Mouse (Mus musculus) limb, embryonic 11.5 days (tissue): Measurements from ENCODE around the gene Ltv1. TPM values are rescaled to one million over a fixed set of nuclear protein-coding genes. Genes with fewer than 3 reads are reported as not detected.
"Not testable (repeated sequence)": the region's sequence is repeated elsewhere in the genome, so short reads cannot be mapped to it uniquely, and the experiment has no call there.

Experiments used
- ATAC-seq: fragments of 200-750 bp; cut with Nextera tagmentation; 2 replicates; pipeline ENCODE4 v1.8.0; 2017; ENCODE audit warnings: low read depth; ENCODE audit not compliant: insufficient number of reproducible peaks, low FRiP score, low TSS enrichment
- DNase-seq: peaks from one replicate; pipeline ENCODE4 v3.0.0-alpha.2; 2015; ENCODE audit warnings: low spot score
- H3K27ac ChIP-seq: fragments of 300-500 bp; sonication (generic); replicated peaks from 2 replicates; pipeline ENCODE4 v1.5.1; 2014; ENCODE audit warnings: low read depth, mild to moderate bottlenecking, low read length
- H3K27me3 ChIP-seq: fragments of 300-500 bp; sonication (generic); 2 replicates; pipeline ENCODE4 v1.6.1; 2014; ENCODE audit warnings: mild to moderate bottlenecking, low read length, mixed read lengths; ENCODE audit not compliant: control insufficient read depth, insufficient read depth
- H3K36me3 ChIP-seq: fragments of 300-500 bp; sonication (generic); 2 replicates; pipeline ENCODE4 v1.6.1; 2014; ENCODE audit warnings: mild to moderate bottlenecking, low read length, moderate library complexity, mixed read lengths; ENCODE audit not compliant: control insufficient read depth, insufficient read depth
- H3K4me1 ChIP-seq: fragments of 300-500 bp; sonication (generic); 2 replicates; pipeline ENCODE4 v1.6.1; 2014; ENCODE audit warnings: low read length, mixed read lengths; ENCODE audit not compliant: control insufficient read depth, insufficient read depth
- H3K4me2 ChIP-seq: fragments of 300-500 bp; sonication (generic); 2 replicates; pipeline ENCODE4 v1.6.1; 2014; ENCODE audit warnings: low read depth, mild to moderate bottlenecking, moderate library complexity; ENCODE audit not compliant: severe bottlenecking
- H3K4me3 ChIP-seq: fragments of 300-500 bp; sonication (generic); 2 replicates; pipeline ENCODE4 v1.5.1; 2014; ENCODE audit warnings: low read depth, low read length
- H3K9ac ChIP-seq: fragments of 300-500 bp; sonication (generic); 2 replicates; pipeline ENCODE4 v1.6.1; 2014; ENCODE audit warnings: mild to moderate bottlenecking, low read length
- H3K9me3 ChIP-seq: fragments of 300-500 bp; sonication (generic); 2 replicates; pipeline ENCODE4 v1.6.1; 2016; ENCODE audit warnings: low read length; ENCODE audit not compliant: control insufficient read depth
- WGBS: fragments of 180-500 bp; shearing (Covaris S2); extraction: QIAGEN DNeasy Blood & Tissue Kit; methylation state at CpG from one replicate; pipeline ENCODE4 v1.1.7; 2014; 5-methylcytosine and 5-hydroxymethylcytosine counted together
- polyA plus RNA-seq: library from polyadenylated mRNA; unstranded; fragments of >200 nt; fragmentation: Nextera tagmentation; extraction: Ambion mirVana; gene quantifications from 2 replicates; pipeline ENCODE4 v1.2.1, GENCODE M21; 2014

Ltv1 gene
- polyA plus RNA-seq, 1 experiment from 2014 or later, result 62.6 TPM

- ATAC-seq (no peak), DNase-seq (no peak)
- Histone ChIP-seq H3K4me3 (no peak overlapping the region), H3K27ac (no peak overlapping the region), H3K9ac (no peak overlapping the region), H3K27me3 (no peaks in the 10 kb centered on the region), H3K4me2 (no peak overlapping the region), H3K4me1 (no peaks in the 10 kb centered on the region), H3K36me3 (no peaks in the 10 kb centered on the region), H3K9me3 (no peaks in the 10 kb centered on the region)
- 82% methylated on average over 3 of the region's 3 CpGs for WGBS
Observed at GRCm38 (mm10) chr10:13209506-13209905, 16.5 kb upstream of the Ltv1 start.

GRCm38 (mm10) chr10:13209061-13209460 is 16.1 kb upstream of the Ltv1 start:
- ATAC-seq, result no peak
- no peaks in the 10 kb centered on the region for H3K4me1 ChIP-seq
- no peaks in the 10 kb centered on the region for H3K36me3 ChIP-seq
- H3K4me2 ChIP-seq, result no peak overlapping the region
- 89% methylated on average over 4 of the region's 4 CpGs for whole genome bisulfite sequencing
- no peaks in the 10 kb centered on the region for H3K9me3 ChIP-seq
- no peak overlapping the region for H3K9ac ChIP-seq
- no peak overlapping the region for H3K4me3 ChIP-seq
- H3K27ac ChIP-seq, result no peak overlapping the region
- DNase-seq, result no peak
- no peaks in the 10 kb centered on the region for H3K27me3 ChIP-seq

GRCm38 (mm10) chr10:13201741-13202293 is 8.8 kb upstream of the Ltv1 start:
- ATAC-seq (no peak), DNase-seq (no peak)
- H3K36me3 ChIP-seq, result no peaks in the 10 kb centered on the region
- H3K4me2 ChIP-seq, result no peak overlapping the region
- H3K9ac ChIP-seq, result no peak overlapping the region
- WGBS, result 96% methylated on average over 6 of the region's 6 CpGs
- H3K4me3 ChIP-seq, result no peak overlapping the region
- H3K9me3 ChIP-seq, result no peaks in the 10 kb centered on the region
- H3K4me1 ChIP-seq, result no peaks in the 10 kb centered on the region
- H3K27me3 ChIP-seq, result no peaks in the 10 kb centered on the region
- H3K27ac ChIP-seq, result no peak overlapping the region

GRCm38 (mm10) chr10:13200862-13201261 is 7.9 kb upstream of the Ltv1 start:
- 97% methylated on average over 3 of the region's 3 CpGs for WGBS
- no peaks in the 10 kb centered on the region for H3K9me3 ChIP-seq
- H3K4me3 ChIP-seq, result no peak overlapping the region
- DNase-seq (no peak), ATAC-seq (no peak)
- no peak overlapping the region for H3K27ac ChIP-seq
- H3K4me2 ChIP-seq, result no peak overlapping the region
- no peaks in the 10 kb centered on the region for H3K4me1 ChIP-seq
- H3K9ac ChIP-seq, result no peak overlapping the region
- no peaks in the 10 kb centered on the region for H3K27me3 ChIP-seq
- H3K36me3 ChIP-seq, result no peaks in the 10 kb centered on the region

GRCm38 (mm10) chr10:13199234-13199633 is 6.3 kb upstream of the Ltv1 start:
- H3K9me3 ChIP-seq, result no peaks in the 10 kb centered on the region
- H3K4me1 ChIP-seq, result no peaks in the 10 kb centered on the region
- DNase-seq (no peak), ATAC-seq (no peak)
- 78% methylated on average over 1 of the region's 1 CpGs for WGBS
- H3K9ac ChIP-seq, result no peak overlapping the region
- no peak overlapping the region for H3K4me2 ChIP-seq
- H3K36me3 ChIP-seq, result no peaks in the 10 kb centered on the region
- H3K27ac ChIP-seq, result no peak overlapping the region
- no peak overlapping the region for H3K4me3 ChIP-seq
- H3K27me3 ChIP-seq, result no peaks in the 10 kb centered on the region

- Histone ChIP-seq H3K4me2 (no peak overlapping the region), H3K4me3 (no peak overlapping the region), H3K9me3 (no peaks in the 10 kb centered on the region), H3K27me3 (no peaks in the 10 kb centered on the region), H3K36me3 (no peaks in the 10 kb centered on the region), H3K9ac (no peak overlapping the region), H3K27ac (no peak overlapping the region), H3K4me1 (0 out of 2 replicates have a peak, but pooled peaks cover 4% of the 10 kb centered on the region)
- DNase-seq (no peak), ATAC-seq (no peak)
- WGBS, result 76% methylated on average over 8 of the region's 8 CpGs
Observed at GRCm38 (mm10) chr10:13196872-13197507, 4.0 kb upstream of the Ltv1 start.

- not testable (repeated sequence) for H3K27me3 ChIP-seq, H3K9ac ChIP-seq, H3K27ac ChIP-seq, DNase-seq, H3K4me1 ChIP-seq, H3K9me3 ChIP-seq, H3K36me3 ChIP-seq
- H3K4me3 ChIP-seq, result peak overlapping the region; percentile 74
- H3K4me2 ChIP-seq, result peak overlapping the region; percentile 68
- 89% methylated on average over 7 of the region's 7 CpGs for WGBS
- ATAC-seq, result 0 out of 2 replicates have a peak, but pooled peaks have one; percentile 18
Observed at GRCm38 (mm10) chr10:13193496-13193895, 528 bp upstream of the Ltv1 start.

GRCm38 (mm10) chr10:13189881-13190280 is 3.1 kb downstream of the Ltv1 start:
- Histone ChIP-seq H3K36me3 (peaks cover 6% of the 10 kb centered on the region; the same call in 1 of the 2 replicates), H3K9me3 (no peaks in the 10 kb centered on the region), H3K4me2 (no peak overlapping the region), H3K27ac (no peak overlapping the region), H3K27me3 (no peaks in the 10 kb centered on the region), H3K4me3 (no peak overlapping the region), H3K4me1 (0 out of 2 replicates have a peak, but pooled peaks cover 5% of the 10 kb centered on the region), H3K9ac (no peak overlapping the region)
- WGBS, result 91% methylated on average over 5 of the region's 5 CpGs
- DNase-seq (no peak), ATAC-seq (no peak)

- Histone ChIP-seq H3K9ac (no peak overlapping the region), H3K36me3 (peaks cover 6% of the 10 kb centered on the region), H3K4me2 (no peak overlapping the region), H3K4me1 (no peaks in the 10 kb centered on the region), H3K4me3 (no peak overlapping the region), H3K9me3 (no peaks in the 10 kb centered on the region), H3K27me3 (no peaks in the 10 kb centered on the region), H3K27ac (no peak overlapping the region)
- WGBS, result 87% methylated on average over 3 of the region's 3 CpGs
- ATAC-seq (no peak), DNase-seq (no peak)
Observed at GRCm38 (mm10) chr10:13186754-13187153, 6.2 kb downstream of the Ltv1 start.
